Mouse (Mus musculus): Measurements from ENCODE around the gene Tor1aip1. TPM values are rescaled to one million over a fixed set of nuclear protein-coding genes. Genes with fewer than 3 reads are reported as not detected.

Tor1aip1 gene
- polyA plus RNA-seq, 1 experiment from 2014 or later, result 34.7 TPM

DNA sequence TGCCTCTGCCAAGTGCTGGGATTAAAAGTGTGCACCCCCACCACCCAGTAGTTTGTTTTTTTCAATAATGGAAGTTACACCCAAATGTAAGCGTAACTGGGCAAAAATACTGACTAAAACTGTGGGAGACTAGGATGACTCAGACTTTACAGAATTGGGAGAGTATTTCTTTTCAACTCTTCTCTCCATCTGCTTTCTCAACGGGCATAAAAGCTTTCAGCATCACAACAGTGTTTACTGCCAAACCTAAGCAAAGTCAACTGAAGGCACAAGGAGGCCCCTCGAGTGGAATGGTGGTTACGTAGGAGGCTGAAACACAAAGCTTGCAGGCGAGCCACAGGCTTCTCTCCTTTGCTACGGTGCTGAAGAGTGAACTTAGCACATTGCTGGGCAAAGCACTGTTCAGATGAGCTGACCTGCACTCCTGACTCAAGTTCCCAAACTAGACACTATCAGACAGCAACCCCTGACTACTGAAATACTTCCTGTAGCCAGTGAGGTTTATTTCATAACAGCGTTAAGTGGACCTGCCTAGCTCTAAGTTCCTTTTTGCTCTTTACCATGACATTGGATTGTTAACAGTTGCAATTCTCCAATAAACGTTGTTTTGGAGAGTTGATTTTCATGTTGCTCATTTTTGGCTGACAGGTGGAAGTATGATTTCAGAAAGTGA is 11.3 kb downstream of the Tor1aip1 start:
- Histone ChIP-seq H3K9ac (ENCODE audit: low read depth, low read length) (no peak overlapping the region), H3K4me2 (replicated peaks; ENCODE audit: low read depth) (no peak overlapping the region), H3K27me3 (replicated peaks; ENCODE audit: control insufficient read depth, insufficient read depth, low read length) (no peaks in the 10 kb centered on the region), H3K4me3 (ENCODE audit: low read depth, low read length) (no peak overlapping the region), H3K36me3 (ENCODE audit: control insufficient read depth, insufficient read depth) (peaks cover 40% of the 10 kb centered on the region), H3K27ac (ENCODE audit: low read depth, low read length) (no peak overlapping the region), H3K9me3 (ENCODE audit: control insufficient read depth) (no peaks in the 10 kb centered on the region), H3K4me1 (replicated peaks; ENCODE audit: control insufficient read depth, insufficient read depth, low read length) (no peaks in the 10 kb centered on the region)
- TF ChIP-seq CTCF (IDR thresholded peaks at IDR 0.05; ENCODE audit: low read depth), result no peak
- no peak for ATAC-seq
- 80% methylated on average over 8 of the region's 8 CpGs for WGBS

DNA sequence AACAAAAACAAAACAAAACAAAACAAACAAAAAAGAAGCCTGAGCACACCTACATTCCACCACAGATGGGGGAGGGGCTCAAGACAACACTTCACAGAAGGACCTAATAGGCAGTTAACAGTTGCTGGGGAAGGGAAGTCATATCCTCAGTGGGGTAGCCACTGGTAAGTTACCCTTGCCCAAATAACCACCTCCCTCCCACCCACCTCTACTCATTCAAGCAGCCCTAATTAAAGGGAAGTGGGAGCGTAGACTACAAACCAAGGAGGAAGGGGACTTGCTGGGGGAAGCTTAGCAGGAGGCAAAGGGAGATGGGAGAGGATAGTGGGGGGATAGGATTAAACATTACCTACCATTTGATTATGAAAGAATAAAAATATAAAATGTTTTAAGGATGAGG is 15.9 kb downstream of the Tor1aip1 start:
- H3K36me3 ChIP-seq (ENCODE audit: control insufficient read depth, insufficient read depth), result peaks cover 46% of the 10 kb centered on the region
- no peak overlapping the region for H3K27ac ChIP-seq (ENCODE audit: low read depth, low read length)
- H3K9me3 ChIP-seq (ENCODE audit: control insufficient read depth), result no peaks in the 10 kb centered on the region
- ATAC-seq, result no peak
- H3K9ac ChIP-seq (ENCODE audit: low read depth, low read length), result no peak overlapping the region
- no peak overlapping the region for H3K4me2 ChIP-seq (replicated peaks; ENCODE audit: low read depth)
- whole genome bisulfite sequencing, result 82% methylated on average over 1 of the region's 1 CpGs
- no peak overlapping the region for H3K4me3 ChIP-seq (ENCODE audit: low read depth, low read length)
- H3K27me3 ChIP-seq (replicated peaks; ENCODE audit: control insufficient read depth, insufficient read depth, low read length), result no peaks in the 10 kb centered on the region
- TF ChIP-seq CTCF (IDR thresholded peaks at IDR 0.05; ENCODE audit: low read depth), result no peak
- H3K4me1 ChIP-seq (replicated peaks; ENCODE audit: control insufficient read depth, insufficient read depth, low read length), result no peaks in the 10 kb centered on the region

DNA sequence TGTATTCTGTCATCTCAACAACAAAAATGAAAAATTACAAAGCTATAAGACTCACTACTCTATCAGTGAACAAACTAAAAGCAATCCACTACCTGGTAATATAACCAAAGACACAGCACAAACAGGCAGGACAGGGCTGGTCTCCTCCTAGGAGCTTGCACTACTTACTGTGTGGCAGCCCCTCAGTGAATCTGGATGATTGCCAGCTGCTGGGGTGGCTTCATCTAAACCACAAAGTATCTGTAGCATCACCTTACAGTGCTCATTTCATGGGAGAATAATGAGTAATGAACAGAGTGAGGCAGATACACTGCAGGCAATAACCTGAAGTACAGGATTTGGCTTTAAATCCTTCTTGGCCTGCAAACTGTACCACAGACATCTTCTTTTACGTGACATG is 16.5 kb downstream of the Tor1aip1 start:
- 88% methylated on average over 1 of the region's 1 CpGs for WGBS
- Histone ChIP-seq H3K36me3 (ENCODE audit: control insufficient read depth, insufficient read depth) (peaks cover 45% of the 10 kb centered on the region), H3K4me1 (replicated peaks; ENCODE audit: control insufficient read depth, insufficient read depth, low read length) (no peaks in the 10 kb centered on the region), H3K27me3 (replicated peaks; ENCODE audit: control insufficient read depth, insufficient read depth, low read length) (no peaks in the 10 kb centered on the region), H3K4me2 (replicated peaks; ENCODE audit: low read depth) (no peak overlapping the region), H3K9me3 (ENCODE audit: control insufficient read depth) (no peaks in the 10 kb centered on the region), H3K9ac (ENCODE audit: low read depth, low read length) (no peak overlapping the region), H3K4me3 (ENCODE audit: low read depth, low read length) (no peak overlapping the region), H3K27ac (ENCODE audit: low read depth, low read length) (no peak overlapping the region)
- no peak for TF ChIP-seq CTCF (IDR thresholded peaks at IDR 0.05; ENCODE audit: low read depth)
- no peak for ATAC-seq

DNA sequence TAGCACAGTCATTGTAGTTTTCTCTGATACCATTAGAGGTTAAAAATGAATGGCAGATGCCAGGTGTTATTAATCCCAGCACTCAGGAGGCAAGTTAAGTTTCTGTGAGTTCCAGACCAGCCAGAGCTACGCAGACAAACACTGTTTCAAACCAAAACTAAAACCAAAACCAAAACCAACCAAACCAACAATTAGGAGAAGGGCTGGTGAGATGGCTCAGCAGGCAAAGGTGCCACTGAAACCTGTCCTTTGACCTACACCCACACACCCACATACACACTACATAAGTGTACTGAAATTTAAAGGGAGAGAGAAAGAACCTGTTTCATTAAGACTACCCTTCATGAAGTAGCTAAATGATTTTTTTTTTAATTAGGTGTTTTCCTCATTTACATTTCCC is 27.3 kb downstream of the Tor1aip1 start:
- Histone ChIP-seq H3K27me3 (replicated peaks; ENCODE audit: control insufficient read depth, insufficient read depth, low read length) (no peaks in the 10 kb centered on the region), H3K4me2 (replicated peaks; ENCODE audit: low read depth) (no peak overlapping the region), H3K36me3 (ENCODE audit: control insufficient read depth, insufficient read depth) (peaks cover 42% of the 10 kb centered on the region), H3K4me1 (replicated peaks; ENCODE audit: control insufficient read depth, insufficient read depth, low read length) (no peaks in the 10 kb centered on the region), H3K27ac (ENCODE audit: low read depth, low read length) (no peak overlapping the region), H3K9ac (ENCODE audit: low read depth, low read length) (no peak overlapping the region), H3K9me3 (ENCODE audit: control insufficient read depth) (no peaks in the 10 kb centered on the region), H3K4me3 (ENCODE audit: low read depth, low read length) (no peak overlapping the region)
- TF ChIP-seq CTCF (IDR thresholded peaks at IDR 0.05; ENCODE audit: low read depth), result no peak
- ATAC-seq, result no peak
- 95% methylated on average over 1 of the region's 1 CpGs for WGBS

DNA sequence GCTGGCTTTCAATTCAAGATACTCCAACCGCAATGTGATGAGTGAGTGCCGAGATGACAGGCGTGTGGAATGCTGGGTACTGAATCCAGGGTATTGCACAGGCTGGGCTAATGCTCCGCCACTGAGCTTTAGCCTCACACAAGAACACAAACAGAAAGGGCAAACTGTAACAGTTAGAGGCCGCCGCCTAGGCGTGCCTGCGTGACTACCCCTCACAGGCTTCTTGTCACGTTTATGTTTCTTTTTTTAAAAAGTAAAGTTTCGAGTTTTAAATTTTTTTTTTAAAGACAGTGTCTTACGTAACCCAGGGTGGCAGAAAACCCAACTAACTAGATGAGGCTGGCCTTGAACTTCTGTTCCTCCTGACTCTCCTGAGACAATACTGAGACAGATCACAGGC is 30.4 kb downstream of the Tor1aip1 start:
- Histone ChIP-seq H3K27me3 (replicated peaks; ENCODE audit: control insufficient read depth, insufficient read depth, low read length) (no peaks in the 10 kb centered on the region), H3K4me2 (replicated peaks; ENCODE audit: low read depth) (no peak overlapping the region), H3K4me3 (ENCODE audit: low read depth, low read length) (no peak overlapping the region), H3K9ac (ENCODE audit: low read depth, low read length) (no peak overlapping the region), H3K27ac (ENCODE audit: low read depth, low read length) (no peak overlapping the region), H3K9me3 (ENCODE audit: control insufficient read depth) (no peaks in the 10 kb centered on the region), H3K4me1 (replicated peaks; ENCODE audit: control insufficient read depth, insufficient read depth, low read length) (no peaks in the 10 kb centered on the region), H3K36me3 (ENCODE audit: control insufficient read depth, insufficient read depth) (peaks cover 35% of the 10 kb centered on the region)
- 67% methylated on average over 11 of the region's 11 CpGs for WGBS
- no peak for ATAC-seq
- TF ChIP-seq CTCF (IDR thresholded peaks at IDR 0.05; ENCODE audit: low read depth), result no peak

DNA sequence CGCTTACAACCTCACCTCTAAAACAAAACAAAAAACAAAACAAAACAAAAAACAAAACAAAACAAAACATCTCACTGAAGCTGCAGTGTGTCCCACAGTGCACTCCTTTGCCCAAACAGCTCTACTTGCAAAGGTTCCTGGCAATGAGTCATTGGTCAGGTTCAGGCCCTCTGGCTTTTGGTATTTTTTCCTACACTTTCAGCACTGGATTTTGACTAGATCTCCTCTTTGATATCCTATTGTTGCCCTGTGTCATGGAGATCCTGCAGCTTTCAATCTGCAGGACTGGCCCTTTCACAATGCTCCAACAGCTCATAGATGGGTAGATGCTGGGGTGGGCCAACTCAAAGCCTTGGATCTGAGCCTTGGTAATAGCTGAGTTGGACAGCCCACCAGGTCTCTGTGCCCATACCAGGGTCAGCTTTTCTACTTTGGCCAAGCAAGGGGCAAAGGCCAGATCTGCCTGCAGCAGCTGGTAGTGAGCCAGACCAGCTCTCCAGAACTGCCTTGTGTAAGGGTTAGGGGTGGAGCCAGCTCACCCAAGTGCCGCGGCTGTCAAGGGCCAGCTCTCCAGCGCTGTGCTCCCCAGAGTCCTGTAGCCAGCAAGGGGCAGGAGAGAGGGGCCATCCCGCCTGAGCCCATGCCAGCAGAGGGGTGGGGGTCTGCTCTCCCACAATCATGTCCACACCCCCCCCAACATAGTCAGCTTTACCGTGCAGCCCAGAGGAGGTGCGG is 32.9 kb downstream of the Tor1aip1 start:
- no peak; the same call in 1 of the 2 replicates for ATAC-seq
- TF ChIP-seq CTCF (IDR thresholded peaks at IDR 0.05; ENCODE audit: low read depth), result no peak

More for the DNA sequence above, 32.9 kb downstream of the Tor1aip1 start:
- Histone ChIP-seq H3K36me3 (ENCODE audit: control insufficient read depth, insufficient read depth) (peaks cover 23% of the 10 kb centered on the region), H3K27ac (ENCODE audit: low read depth, low read length) (peak overlapping the region; percentile 21; the same call in 1 of the 2 replicates), H3K27me3 (replicated peaks; ENCODE audit: control insufficient read depth, insufficient read depth, low read length) (no peaks in the 10 kb centered on the region), H3K4me2 (replicated peaks; ENCODE audit: low read depth) (no peak overlapping the region), H3K9me3 (ENCODE audit: control insufficient read depth) (no peaks in the 10 kb centered on the region), H3K4me1 (replicated peaks; ENCODE audit: control insufficient read depth, insufficient read depth, low read length) (no peaks in the 10 kb centered on the region), H3K9ac (ENCODE audit: low read depth, low read length) (no peak overlapping the region), H3K4me3 (ENCODE audit: low read depth, low read length) (no peak overlapping the region)
- 71% methylated on average over 7 of the region's 7 CpGs for WGBS
